Mouse (Mus musculus): ENCODE measurements around the gene Umad1. TPM values are rescaled to one million over a fixed set of nuclear protein-coding genes. Genes with fewer than 3 reads are reported as not detected.

Gene Umad1
- total RNA-seq, 2 experiments from 2014 or later = 12.5 to 15.2 TPM

- no peak for DNase-seq
Measured at GRCm38 (mm10) chr6:8485414-8486175, 226.5 kb downstream of the Umad1 start.

- no peak for DNase-seq
Measured at GRCm38 (mm10) chr6:8486391-8487043, 227.4 kb downstream of the Umad1 start.

GRCm38 (mm10) chr6:8487044-8487853 lies 228.2 kb downstream of the Umad1 start:
- DNase-seq = no peak

GRCm38 (mm10) chr6:8488249-8488648 lies 229.2 kb downstream of the Umad1 start:
- no peak for DNase-seq

- DNase-seq = no peak
Measured at GRCm38 (mm10) chr6:8489266-8489665, 230.2 kb downstream of the Umad1 start.

- DNase-seq = no peak
Measured at GRCm38 (mm10) chr6:8489938-8490585, 231.0 kb downstream of the Umad1 start.

GRCm38 (mm10) chr6:8492248-8492647 lies 233.2 kb downstream of the Umad1 start:
- DNase-seq = no peak

GRCm38 (mm10) chr6:8495109-8495826 lies 236.2 kb downstream of the Umad1 start:
- no peak for DNase-seq

- no peak for DNase-seq
Measured at GRCm38 (mm10) chr6:8495827-8496222, 236.7 kb downstream of the Umad1 start.

- no peak for DNase-seq
Measured at GRCm38 (mm10) chr6:8497234-8497867, 238.3 kb downstream of the Umad1 start.

- DNase-seq = no peak
Measured at GRCm38 (mm10) chr6:8497868-8498257, 238.8 kb downstream of the Umad1 start.

GRCm38 (mm10) chr6:8498961-8499360 lies 239.9 kb downstream of the Umad1 start:
- DNase-seq = no peak

GRCm38 (mm10) chr6:8503953-8504352 lies 244.9 kb downstream of the Umad1 start:
- no peak for DNase-seq

- no peak for DNase-seq
Measured at GRCm38 (mm10) chr6:8504521-8505228, 245.6 kb downstream of the Umad1 start.

GRCm38 (mm10) chr6:8506631-8507030 lies 247.5 kb downstream of the Umad1 start:
- no peak for DNase-seq

Other genes starting within 250 kb of the Umad1 start
- under 1 TPM; 0.59 to 0.76 TPM for gene Col28a1, start 66.7 kb upstream of the Umad1 start, total RNA-seq (2021)
- gene Mios, start 50.1 kb upstream of the Umad1 start, total RNA-seq (2021) = 10 to 100 TPM; 21.5 to 23.2 TPM
- 10 to 100 TPM; 31.9 to 37.3 TPM for gene Rpa3, start 115 bp upstream of the Umad1 start, total RNA-seq (2021)
- 1 to 10 TPM; 1.1 to 1.4 TPM for gene Gm45062, start 162 bp downstream of the Umad1 start, total RNA-seq (2021)

Data from heart, postnatal 4 days (tissue).